Mouse (Mus musculus) midbrain, embryonic 16.5 days (tissue): Measurements from ENCODE around the gene Evpl. TPM values are rescaled to one million over a fixed set of nuclear protein-coding genes. Genes with fewer than 3 reads are reported as not detected.

Experiments
- ATAC-seq: fragments of 200-750 bp; cut with Nextera tagmentation; 2 replicates; pipeline ENCODE4 v1.8.0; 2017; ENCODE audit warnings: moderate TSS enrichment
- H3K27ac ChIP-seq: fragments of 300-500 bp; sonication (generic); 2 replicates; pipeline ENCODE4 v1.5.1; 2014; ENCODE audit warnings: mild to moderate bottlenecking, low read length, mixed read lengths
- H3K27me3 ChIP-seq: fragments of 300-500 bp; sonication (generic); 2 replicates; pipeline ENCODE4 v1.6.1; 2014; ENCODE audit warnings: low read depth, low read length, mixed read lengths; ENCODE audit not compliant: control insufficient read depth, insufficient read depth
- H3K36me3 ChIP-seq: fragments of 300-500 bp; sonication (generic); 2 replicates; pipeline ENCODE4 v1.6.1; 2014; ENCODE audit warnings: mild to moderate bottlenecking, low read length, moderate library complexity, mixed read lengths; ENCODE audit not compliant: control insufficient read depth, insufficient read depth
- H3K4me1 ChIP-seq: fragments of 300-500 bp; sonication (generic); 2 replicates; pipeline ENCODE4 v1.6.1; 2014; ENCODE audit warnings: mild to moderate bottlenecking, low read length, mixed read lengths; ENCODE audit not compliant: control insufficient read depth, insufficient read depth
- H3K4me2 ChIP-seq: fragments of 300-500 bp; sonication (generic); 2 replicates; pipeline ENCODE4 v1.6.1; 2014; ENCODE audit warnings: mild to moderate bottlenecking, low read length, mixed read lengths
- H3K4me3 ChIP-seq: fragments of 300-500 bp; sonication (generic); 2 replicates; pipeline ENCODE4 v1.5.1; 2014; ENCODE audit warnings: low read depth, mild to moderate bottlenecking, low read length, moderate library complexity, mixed read lengths
- H3K9ac ChIP-seq: fragments of 300-500 bp; sonication (generic); 2 replicates; pipeline ENCODE4 v1.6.1; 2014; ENCODE audit warnings: low read depth, low read length, mixed read lengths
- H3K9me3 ChIP-seq: fragments of 300-500 bp; sonication (generic); replicated peaks from 2 replicates; pipeline ENCODE4 v1.6.1; 2014; ENCODE audit warnings: mild to moderate bottlenecking, low read length, mixed read lengths; ENCODE audit not compliant: control insufficient read depth, poor library complexity, severe bottlenecking
- WGBS: fragments of 180-500 bp; shearing (Covaris S2); extraction: QIAGEN DNeasy Blood & Tissue Kit; methylation state at CpG from one replicate; pipeline ENCODE4 v1.1.7; 2014; 5-methylcytosine and 5-hydroxymethylcytosine counted together
- polyA plus RNA-seq: library from polyadenylated mRNA; unstranded; fragments of >200 nt; fragmentation: Nextera tagmentation; extraction: Ambion mirVana; gene quantifications from 2 replicates; pipeline ENCODE4 v1.2.1, GENCODE M21; 2015

The Evpl gene
- polyA plus RNA-seq, 1 experiment from 2014 or later = 1.3 TPM

DNA sequence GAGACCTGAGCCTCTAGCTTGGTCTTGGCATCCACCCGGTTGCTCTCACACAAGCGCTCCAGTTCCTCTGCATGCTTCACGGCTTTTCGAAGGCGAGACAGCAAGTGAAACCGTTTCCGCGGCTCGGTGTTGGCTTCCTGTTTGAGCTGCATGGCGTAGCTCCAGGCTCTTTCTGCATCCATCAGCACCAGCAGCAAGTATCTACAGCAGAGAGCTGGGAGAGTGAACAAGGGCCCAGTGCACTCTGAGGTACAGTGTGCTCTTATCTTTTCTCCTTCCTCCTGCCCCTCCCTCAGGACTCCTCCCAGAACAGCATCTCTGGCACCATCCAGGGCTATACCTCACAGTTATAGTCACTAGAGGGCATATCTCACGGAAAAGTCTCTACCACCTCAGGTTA lies 27.5 kb upstream of the Evpl start:
- H3K36me3 ChIP-seq = peaks cover 57% of the 10 kb centered on the region
- H3K4me3 ChIP-seq = no peak overlapping the region
- H3K4me1 ChIP-seq = 0 out of 2 replicates have a peak, but pooled peaks cover under 1% of the 10 kb centered on the region
- ATAC-seq = no peak
- no peaks in the 10 kb centered on the region for H3K9me3 ChIP-seq
- no peaks in the 10 kb centered on the region for H3K27me3 ChIP-seq
- WGBS = 94% methylated on average over 11 of the region's 11 CpGs
- H3K4me2 ChIP-seq = no peak overlapping the region
- H3K27ac ChIP-seq = no peak overlapping the region
- no peak overlapping the region for H3K9ac ChIP-seq

DNA sequence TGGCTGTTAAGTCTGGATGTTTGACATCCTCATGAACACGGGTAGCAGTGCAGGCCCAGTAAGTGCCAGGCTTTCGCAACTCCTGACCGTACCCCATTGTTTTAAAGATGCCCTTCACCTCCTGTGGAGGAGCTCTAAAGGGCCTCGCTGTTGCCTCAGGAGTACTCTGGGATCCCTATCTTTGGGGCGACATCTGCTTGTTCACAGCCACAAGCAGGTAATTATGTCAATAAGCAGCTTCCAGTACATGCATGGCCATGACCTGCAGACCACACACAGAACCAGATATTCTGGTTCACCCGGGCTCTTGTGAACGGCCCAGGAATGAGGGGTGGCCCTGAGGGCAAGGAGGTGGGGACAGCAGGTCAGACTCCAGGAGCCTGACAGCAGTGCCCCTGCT lies 22.4 kb upstream of the Evpl start:
- no peak overlapping the region for H3K4me2 ChIP-seq
- H3K36me3 ChIP-seq = peaks cover 49% of the 10 kb centered on the region
- H3K4me1 ChIP-seq = no peaks in the 10 kb centered on the region
- H3K27me3 ChIP-seq = no peaks in the 10 kb centered on the region
- H3K4me3 ChIP-seq = no peak overlapping the region
- H3K9me3 ChIP-seq = no peaks in the 10 kb centered on the region
- ATAC-seq = no peak
- H3K9ac ChIP-seq = no peak overlapping the region
- no peak overlapping the region for H3K27ac ChIP-seq
- WGBS = 93% methylated on average over 7 of the region's 7 CpGs

DNA sequence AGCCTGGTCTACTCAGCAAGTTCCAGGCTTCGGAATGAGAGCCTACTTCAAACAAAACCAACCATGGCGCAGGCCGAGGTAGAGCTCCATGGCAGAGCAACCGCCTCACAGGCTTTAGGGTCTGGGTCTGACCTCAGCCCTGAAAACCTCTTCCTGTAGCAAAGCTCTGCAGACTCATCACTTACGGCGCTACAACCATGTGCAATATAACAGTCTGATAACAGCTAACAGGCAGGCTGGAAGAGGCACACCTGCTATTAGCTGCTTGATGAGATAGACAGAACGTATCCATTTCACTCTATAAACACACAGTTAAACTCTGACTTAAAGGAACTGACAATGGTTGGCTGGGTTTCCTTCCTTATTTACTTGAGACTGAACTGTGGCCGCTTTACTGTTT lies 21.6 kb upstream of the Evpl start:
- 95% methylated on average over 8 of the region's 8 CpGs for WGBS
- Histone ChIP-seq H3K36me3 (peaks cover 56% of the 10 kb centered on the region), H3K4me1 (no peaks in the 10 kb centered on the region), H3K9me3 (no peaks in the 10 kb centered on the region), H3K4me2 (no peak overlapping the region), H3K9ac (no peak overlapping the region), H3K27me3 (no peaks in the 10 kb centered on the region), H3K4me3 (no peak overlapping the region), H3K27ac (no peak overlapping the region)
- no peak for ATAC-seq

DNA sequence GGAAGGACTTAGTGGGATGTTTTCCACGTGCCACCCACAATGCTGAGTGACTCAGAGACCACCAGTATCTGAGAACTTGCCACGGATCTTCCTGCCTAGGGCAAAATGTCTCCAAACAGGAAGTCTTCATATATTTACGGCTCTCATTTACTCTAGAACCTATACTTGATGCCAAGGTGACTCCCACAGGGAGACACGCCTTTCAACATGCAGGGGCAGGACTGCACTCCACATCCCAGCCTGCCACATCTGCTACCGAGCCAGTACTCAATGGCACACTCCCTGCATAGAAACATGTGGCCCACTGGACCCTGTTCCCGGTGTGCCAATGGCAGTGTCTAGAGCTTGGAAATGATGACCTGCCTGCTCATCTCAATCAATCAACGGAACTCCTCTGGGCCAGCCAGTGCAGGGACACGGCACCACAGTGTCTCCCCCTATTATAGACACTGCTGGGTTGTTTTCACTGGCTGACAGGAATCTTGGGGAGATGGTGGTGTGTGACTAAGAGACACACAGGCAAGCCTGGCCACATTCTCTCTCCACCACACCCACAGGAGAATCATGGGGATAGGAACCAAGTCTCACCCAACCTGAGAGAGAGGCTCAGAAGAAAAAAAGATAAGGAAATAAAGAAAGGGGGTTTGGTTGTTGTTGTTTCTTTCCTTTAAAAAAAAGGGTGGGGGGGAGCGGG lies 18.3 kb upstream of the Evpl start:
- H3K27ac ChIP-seq = no peak overlapping the region
- peaks cover 56% of the 10 kb centered on the region for H3K36me3 ChIP-seq
- no peaks in the 10 kb centered on the region for H3K4me1 ChIP-seq
- no peak overlapping the region for H3K4me3 ChIP-seq
- H3K27me3 ChIP-seq = no peaks in the 10 kb centered on the region
- no peaks in the 10 kb centered on the region for H3K9me3 ChIP-seq
- H3K9ac ChIP-seq = no peak overlapping the region
- whole genome bisulfite sequencing = 91% methylated on average over 9 of the region's 9 CpGs
- no peak overlapping the region for H3K4me2 ChIP-seq
- no peak for ATAC-seq

DNA sequence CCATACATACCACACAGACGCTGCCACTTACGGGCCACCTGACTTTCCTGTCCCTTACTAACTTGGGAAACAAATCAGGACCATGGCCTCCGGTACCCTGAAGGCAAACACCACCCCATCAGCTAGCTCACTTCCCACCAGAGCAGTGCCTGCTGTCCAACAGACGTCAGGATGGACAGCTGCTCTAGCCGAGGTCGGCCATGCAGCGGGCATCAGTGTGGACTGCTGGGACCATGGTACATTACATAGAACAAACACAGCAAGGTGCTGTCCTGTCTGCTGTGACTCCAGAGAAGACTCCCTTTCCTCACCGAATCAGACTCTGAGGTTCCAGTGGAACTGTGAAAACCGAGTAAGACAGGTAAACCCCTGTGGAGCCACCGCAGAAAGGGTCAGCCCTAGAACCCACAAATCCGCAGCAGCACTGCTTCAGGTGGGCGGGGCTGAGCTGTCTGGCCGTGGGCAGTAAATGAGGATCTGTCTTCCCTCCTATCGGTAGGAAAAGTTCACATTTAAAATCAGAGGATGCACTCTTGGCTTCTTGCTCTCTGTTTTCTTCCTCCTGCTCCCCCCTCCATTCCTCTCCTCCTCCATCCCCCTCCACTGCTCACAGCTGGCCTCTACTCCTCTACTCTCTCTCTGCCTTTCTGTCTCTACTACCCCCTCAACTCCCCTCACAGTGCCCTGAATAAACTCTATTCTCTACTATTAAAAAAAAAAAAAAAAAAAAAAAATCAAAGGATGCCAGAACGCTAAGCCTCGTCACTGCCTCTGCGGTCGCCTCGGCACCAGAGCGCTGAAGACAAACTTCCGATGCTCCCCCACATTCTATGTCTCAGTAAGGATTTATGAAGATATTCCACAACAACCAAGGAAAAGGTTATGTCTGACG lies 17.5 kb upstream of the Evpl start:
- H3K9me3 ChIP-seq = no peaks in the 10 kb centered on the region
- no peak for ATAC-seq
- H3K27me3 ChIP-seq = no peaks in the 10 kb centered on the region
- no peak overlapping the region for H3K9ac ChIP-seq
- H3K36me3 ChIP-seq = peaks cover 56% of the 10 kb centered on the region
- H3K4me2 ChIP-seq = no peak overlapping the region
- 84% methylated on average over 22 of the region's 22 CpGs for WGBS
- H3K4me1 ChIP-seq = no peaks in the 10 kb centered on the region
- no peak overlapping the region for H3K27ac ChIP-seq
- H3K4me3 ChIP-seq = no peak overlapping the region

DNA sequence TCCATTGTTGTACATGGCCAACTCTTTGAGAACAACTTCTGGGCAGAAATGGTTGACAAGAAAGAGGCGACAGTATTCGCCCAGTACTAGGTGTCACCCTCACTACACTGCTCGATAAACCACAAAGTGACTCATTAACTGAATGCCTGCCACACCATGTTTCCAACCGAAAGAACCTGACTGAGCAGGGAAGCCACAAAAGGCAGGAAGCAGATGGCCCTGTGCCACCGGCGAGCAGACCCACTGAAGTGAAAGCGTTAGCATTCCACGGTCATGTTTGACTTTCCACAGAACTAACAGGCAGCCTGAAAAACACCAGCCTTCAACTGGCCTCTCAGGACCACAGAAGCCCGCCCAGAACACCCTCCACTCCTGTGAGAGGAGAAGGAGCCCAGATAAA lies 16.8 kb upstream of the Evpl start:
- no peak for ATAC-seq
- 94% methylated on average over 9 of the region's 9 CpGs for WGBS
- peaks cover 55% of the 10 kb centered on the region for H3K36me3 ChIP-seq

DNA sequence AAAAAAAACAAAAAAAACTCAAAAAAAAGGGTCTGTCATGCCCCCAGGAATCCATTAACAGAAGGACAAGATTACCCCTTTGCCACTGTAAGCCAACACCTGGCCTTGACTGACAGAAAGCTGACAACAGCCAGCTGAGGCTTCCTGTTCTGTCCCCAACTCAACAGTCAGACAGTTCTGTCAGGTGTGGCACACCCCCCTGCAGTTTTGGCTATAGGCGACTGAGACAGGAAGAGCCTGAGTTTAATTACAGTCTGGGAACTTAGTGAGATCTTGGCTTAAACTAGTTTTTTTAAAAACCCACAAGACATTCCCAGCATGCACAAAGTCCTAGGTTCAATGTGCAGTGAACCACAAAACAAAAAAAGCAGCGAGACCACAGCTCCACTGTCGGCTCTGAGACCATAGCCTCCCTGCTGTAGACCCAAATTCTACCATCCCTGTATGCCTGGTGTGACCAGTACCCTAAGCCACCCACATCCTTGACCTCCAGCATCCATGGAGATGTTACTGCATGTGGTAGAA lies 15.3 kb upstream of the Evpl start:
- Histone ChIP-seq H3K27me3 (no peaks in the 10 kb centered on the region), H3K4me3 (no peak overlapping the region), H3K4me2 (no peak overlapping the region), H3K27ac (no peak overlapping the region), H3K4me1 (no peaks in the 10 kb centered on the region), H3K9me3 (no peaks in the 10 kb centered on the region), H3K9ac (no peak overlapping the region), H3K36me3 (peaks cover 55% of the 10 kb centered on the region)
- 79% methylated on average over 3 of the region's 3 CpGs for WGBS
- ATAC-seq = no peak

More for the DNA sequence above, 16.8 kb upstream of the Evpl start:
- Histone ChIP-seq H3K27me3 (no peaks in the 10 kb centered on the region), H3K9me3 (no peaks in the 10 kb centered on the region), H3K4me3 (no peak overlapping the region), H3K9ac (no peak overlapping the region), H3K27ac (no peak overlapping the region), H3K4me1 (no peaks in the 10 kb centered on the region), H3K4me2 (no peak overlapping the region)

DNA sequence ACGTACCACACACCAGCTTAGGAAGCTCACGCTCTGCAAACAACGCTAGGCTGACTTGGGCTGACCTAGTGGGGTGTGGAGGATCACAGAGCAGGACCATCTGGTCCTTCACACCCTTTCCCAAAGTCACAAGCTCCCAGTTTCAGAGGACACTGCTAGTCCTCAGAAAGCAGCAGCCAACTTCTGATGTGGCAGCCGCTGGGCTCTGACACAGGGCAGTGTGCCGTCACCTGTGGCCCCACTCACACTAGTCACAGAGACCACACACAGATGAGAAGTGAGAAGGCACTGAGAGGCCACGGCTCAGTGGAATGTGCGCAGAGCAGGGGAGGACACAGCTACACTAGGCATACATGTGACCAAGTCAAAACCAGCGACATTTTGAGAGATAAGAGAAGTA lies 13.0 kb upstream of the Evpl start:
- no peak overlapping the region for H3K9ac ChIP-seq
- H3K36me3 ChIP-seq = peaks cover 68% of the 10 kb centered on the region
- no peaks in the 10 kb centered on the region for H3K27me3 ChIP-seq
- WGBS = 94% methylated on average over 8 of the region's 8 CpGs
- H3K9me3 ChIP-seq = no peaks in the 10 kb centered on the region
- ATAC-seq = no peak
- H3K4me2 ChIP-seq = no peak overlapping the region
- H3K4me3 ChIP-seq = no peak overlapping the region
- H3K4me1 ChIP-seq = no peaks in the 10 kb centered on the region
- H3K27ac ChIP-seq = no peak overlapping the region
